Mouse (Mus musculus) liver, adult (tissue): ENCODE measurements around the gene Ubtd2.

Source experiments
- GATA4 ChIP-seq: IDR thresholded peaks from 2 replicates; pipeline ENCODE4 v1.6.1; 2014; ENCODE audit warnings: mild to moderate bottlenecking, low read length; ENCODE audit not compliant: insufficient replicate concordance

The Ubtd2 gene

DNA sequence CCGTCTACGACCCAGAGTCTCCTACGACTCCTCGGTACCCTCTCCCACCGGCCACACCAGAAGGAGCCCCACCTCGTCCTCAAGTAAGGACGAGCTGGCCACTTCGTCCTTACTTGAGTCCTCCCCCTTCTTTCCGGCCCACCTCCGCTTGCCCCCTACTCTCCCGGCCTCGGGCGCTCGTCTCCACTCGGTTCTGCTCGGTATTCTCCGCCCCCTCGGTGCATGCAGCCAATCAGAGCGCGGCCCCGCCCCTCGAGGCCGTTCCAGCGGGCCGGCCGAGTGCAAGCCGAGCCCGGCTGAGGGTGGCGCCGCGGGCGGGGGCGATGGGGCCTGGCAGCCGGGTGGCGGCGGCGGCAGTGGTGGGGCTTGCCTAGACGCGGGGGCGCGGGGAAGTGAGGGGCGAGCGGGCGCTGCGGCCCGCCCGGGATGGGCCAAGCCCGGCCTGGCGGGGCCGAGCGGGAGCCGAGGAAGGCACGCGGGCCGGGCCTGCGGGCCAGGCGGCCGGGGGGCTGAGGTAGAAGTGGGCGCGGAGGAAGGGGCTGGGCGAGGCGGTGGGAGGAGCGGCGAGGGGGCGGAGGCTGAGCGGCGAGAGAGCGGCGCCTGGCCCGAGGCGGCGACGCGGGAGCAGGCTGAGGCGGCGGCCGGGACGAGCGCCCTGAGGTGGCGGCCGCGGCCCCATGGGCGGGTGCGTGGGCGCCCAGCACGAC, at the start of gene Ubtd2:
Gene Ubtd2 (plus strand): TSS at position 571 of the 707 bp plus-strand sequence.
- TF ChIP-seq GATA4: no peak

DNA sequence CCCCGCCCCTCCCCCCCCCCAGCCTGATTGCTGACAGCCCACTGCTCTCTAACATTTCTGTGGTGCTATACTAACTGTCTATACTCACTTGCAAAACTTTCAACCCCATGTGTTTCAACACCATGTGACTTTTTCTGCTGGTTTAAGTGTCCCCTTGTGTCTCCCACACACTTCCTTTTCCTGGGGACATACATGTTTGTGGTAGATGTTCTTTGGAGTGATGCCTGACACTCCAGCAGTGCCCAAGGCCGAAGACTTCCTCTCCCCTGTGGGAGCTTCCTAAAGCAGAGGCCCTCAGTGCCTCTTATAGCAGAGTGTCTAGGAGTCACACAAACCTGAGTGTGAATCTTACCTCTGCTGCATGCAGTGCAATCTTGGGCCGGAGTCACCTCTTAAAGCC, 47.3 kb upstream of the Ubtd2 start:
- TF ChIP-seq GATA4: no peak

DNA sequence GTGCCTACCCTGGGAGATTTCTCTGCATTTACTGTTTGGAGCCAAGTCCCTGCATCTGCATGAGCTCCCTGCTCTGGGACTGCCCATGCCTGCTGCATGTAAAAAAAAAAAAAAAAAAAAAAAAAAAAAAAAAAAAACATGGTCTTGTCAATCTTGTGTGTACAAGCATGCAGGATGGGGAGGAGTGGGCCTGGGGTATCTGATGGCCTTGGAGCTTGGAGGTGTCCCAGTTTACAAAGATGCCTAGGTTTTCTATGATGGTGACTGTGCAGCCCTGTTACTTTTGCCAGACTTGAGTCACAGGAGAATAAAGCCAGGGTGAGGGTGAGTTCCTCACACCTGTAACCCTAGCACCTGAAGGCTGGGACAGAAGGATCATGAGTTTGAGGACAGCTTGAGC, 46.1 kb upstream of the Ubtd2 start:
- TF ChIP-seq GATA4: no peak

DNA sequence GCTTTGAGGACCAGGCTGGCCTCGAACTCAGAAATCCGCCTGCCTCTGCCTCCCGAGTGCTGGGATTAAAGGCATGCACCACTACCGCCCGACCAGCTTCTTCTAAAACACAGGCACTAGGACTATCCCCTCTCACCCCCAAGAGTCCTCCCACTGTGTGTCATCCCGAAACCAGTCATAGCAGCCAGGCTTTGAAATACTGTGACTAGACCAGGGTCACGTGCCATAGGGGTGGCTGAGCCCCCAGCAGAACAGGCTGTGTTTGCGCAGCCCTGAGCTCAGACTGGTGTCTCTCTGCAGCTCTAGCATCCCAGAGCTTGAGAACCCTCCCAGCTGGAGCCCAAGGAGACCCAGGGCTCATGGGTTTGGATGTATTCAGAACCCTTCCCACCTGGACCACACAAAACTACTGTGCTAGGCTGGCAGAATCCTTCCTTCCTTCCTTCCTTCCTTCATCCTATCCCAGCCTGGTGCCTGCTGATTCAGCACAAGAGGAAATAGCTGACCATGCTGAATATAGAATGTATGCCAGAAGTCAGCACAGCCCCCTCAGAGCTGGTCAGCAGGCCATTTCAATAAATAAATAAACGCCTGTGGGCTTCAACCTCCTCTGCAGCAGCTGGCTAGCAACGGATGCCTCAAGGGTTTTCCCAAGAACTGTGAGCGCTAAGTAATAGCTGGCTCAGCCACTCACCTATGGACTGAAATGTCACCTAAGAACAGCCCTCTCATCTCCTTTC, 45.2 kb upstream of the Ubtd2 start:
- no peak for TF ChIP-seq GATA4

DNA sequence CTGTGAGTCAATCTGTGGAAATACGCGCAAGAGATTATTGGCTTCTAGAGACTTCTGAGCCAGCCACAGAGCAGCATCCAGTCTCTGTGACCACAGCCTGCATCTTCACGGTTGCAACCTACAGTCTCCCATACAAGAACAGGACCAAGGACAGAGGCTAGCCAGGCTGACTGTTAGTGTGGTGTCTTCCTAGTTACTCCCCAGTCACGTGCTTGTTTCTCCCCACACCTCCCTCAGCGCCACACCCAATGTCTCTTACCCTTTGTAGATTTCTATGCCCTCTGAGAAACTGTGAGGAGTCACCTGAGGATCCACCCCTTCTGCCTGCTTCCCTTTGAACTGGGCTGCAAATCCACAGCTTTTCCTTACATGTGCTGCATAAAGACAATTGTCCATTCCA, 35.2 kb upstream of the Ubtd2 start:
- no peak for TF ChIP-seq GATA4

DNA sequence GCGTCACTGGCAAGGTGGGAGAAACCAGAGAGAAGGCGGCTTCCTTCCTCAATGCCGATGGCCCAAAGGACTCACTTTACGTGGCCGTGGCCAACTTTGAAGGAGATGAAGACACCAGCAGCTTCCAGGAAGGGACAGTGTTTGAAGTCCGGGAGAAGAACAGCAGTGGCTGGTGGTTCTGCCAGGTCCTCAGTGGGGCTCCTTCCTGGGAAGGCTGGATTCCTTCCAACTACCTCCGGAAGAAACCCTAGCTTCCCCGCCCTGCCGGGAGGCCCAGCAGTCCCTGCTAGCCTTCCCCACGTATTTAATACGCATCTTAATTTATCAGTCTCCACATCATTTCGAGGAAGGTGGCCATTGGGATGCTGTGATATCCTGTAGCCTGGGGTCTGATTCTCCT, 31.9 kb upstream of the Ubtd2 start:
- no peak for TF ChIP-seq GATA4

DNA sequence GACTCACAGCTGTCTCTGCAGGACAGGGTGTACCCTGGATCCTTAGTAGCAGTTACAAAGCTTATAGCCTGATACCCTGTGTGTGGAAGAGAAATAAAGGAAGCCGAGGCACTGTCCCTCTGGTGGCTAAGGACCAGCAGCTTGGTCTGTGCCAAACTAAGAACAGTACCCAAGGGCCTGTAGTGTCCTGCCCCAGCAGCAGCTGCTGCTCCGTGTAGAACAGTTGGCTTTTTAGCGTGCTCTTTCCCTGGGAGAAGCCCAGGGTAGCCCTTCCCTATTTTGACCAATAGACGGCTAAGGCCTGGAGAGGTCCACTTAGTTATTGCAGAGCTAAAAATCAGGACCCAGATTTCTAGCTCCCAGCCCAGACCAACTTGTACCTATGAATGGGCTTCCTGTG, 30.6 kb upstream of the Ubtd2 start:
- TF ChIP-seq GATA4: no peak

DNA sequence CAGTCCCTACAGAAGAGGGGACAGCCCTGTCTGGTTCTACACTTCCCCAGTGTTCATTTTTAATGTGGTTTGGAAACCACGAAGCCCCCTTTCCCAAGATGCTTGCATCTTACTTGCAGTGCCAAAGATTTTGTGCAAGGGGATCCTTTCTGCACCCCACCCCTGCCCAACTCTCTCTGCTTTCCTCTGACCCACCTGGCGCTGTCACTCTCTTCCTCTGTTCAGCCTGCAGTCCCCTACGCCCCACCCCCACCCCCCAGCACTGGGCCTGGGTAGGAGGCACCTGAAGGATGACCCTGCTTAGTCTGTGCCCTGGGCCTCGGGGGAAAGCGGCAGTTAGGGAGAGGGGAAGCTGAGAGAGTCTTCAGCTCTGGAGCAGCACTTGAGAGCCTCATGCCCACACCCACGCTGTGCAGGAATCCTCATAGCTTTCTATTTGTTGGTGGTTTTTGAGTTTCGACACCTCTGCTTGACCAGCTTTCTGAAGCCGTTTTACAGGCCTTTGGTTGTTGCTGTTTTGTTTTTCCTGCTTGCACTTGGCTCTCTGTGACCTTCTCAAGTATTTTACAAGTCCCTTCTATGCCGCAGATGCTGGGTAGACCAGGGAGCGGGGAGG, 30.0 kb upstream of the Ubtd2 start:
- TF ChIP-seq GATA4: no peak

DNA sequence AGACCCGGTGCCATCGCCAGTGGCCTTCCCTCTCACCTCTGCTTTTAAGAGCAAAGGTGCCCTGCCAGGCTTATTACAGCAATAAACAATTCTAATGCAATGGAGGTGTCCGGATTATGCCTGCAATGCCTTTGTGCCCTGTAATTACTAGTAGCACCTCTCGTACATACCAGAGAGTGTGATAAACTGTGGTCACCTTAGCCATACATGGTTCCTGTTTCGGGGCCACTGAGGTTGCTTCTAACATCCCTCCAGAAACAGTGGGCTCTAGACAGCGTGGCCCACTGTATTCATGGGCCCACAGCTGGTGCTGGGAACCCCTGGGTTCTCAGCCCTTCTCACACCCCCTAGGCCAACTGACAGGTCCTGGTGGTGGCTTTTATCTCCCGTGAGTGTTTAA, 27.6 kb upstream of the Ubtd2 start:
- TF ChIP-seq GATA4: no peak

DNA sequence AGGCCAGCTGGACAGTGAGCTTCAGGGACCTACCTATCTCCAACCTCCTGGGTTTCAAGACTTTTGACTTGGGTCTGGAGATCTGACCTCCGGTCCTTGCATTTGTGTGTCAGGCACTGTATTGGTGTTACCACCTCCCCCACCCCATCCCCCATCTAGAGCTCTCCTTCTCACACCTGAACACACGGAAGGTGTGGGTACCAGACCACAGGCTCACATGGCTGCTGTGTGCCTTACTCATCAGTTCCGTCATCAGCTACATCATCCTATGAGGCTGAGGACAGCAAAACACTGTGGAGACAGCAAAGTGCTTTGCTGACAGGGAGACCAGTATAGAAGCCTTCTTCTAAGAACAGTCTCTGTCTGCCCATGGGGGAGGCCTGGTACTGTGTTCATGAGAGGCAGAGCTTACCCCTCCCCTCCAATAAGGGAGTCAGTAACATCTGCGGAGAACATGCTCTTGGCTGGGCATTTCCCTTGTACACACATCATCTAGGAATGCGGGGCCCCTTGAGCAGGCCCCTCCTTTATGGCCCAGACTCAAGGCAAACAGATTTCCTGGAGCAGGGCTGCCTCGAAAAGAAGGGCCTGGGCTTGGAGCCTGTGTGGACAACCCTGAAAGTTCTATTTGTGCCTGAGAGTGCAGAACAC, 19.6 kb upstream of the Ubtd2 start:
- no peak for TF ChIP-seq GATA4

DNA sequence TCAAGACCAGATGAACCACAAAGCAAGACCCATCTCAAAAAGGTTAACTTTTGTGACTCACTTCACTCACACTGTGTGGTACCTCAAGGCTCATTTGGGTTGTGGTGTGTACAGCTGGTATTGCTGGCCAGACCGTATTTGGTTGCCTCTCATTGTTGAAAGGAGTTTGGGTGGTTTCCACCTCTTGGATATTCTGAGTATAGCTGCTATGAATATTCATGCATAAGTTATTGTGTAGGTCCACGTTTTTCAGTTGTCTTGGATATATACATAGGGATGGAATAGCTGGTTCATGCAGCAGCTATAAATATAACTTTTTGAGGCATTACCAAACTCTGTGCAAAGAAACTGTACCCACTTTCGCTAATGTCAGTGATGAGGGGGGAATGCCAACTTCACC, 12.6 kb upstream of the Ubtd2 start:
- TF ChIP-seq GATA4: no peak

DNA sequence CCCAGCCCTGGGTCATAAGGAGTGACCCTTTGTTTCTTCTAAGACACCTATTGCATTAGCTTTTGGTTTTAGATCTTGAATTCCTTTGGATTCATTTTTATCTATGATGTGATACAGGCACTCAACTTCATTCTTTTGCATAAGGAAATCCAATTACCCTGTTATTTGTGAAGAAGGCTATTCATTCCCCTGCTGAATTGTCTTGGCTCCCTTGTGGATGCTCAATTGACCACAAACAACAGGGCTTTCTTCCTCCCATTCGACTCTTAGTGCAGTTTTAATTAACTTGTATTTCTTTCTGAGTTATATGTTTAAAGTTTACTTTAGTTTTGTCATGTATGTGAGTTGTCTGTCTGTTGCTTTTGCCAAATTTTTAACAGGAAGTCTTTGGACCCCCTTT, 10.9 kb upstream of the Ubtd2 start:
- TF ChIP-seq GATA4: no peak

DNA sequence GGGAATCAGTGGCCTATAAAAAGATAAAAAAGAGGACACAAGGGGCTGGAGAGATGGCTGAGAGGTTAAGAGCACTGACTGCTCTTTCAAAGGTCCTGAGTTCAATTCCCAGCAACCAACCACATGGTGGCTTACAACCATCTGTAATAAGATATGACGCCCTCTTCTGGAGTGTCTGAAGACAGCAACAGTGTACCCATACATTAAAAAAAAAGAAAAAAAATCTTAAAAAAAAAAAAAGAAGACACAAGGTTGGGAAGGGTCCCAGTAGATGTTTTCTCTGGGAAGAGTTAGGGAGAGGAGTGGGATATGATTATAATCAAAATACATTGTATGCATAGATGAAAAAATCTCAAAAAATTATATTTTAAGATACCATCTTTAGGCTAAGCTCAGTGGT, 10.0 kb upstream of the Ubtd2 start:
- no peak for TF ChIP-seq GATA4

DNA sequence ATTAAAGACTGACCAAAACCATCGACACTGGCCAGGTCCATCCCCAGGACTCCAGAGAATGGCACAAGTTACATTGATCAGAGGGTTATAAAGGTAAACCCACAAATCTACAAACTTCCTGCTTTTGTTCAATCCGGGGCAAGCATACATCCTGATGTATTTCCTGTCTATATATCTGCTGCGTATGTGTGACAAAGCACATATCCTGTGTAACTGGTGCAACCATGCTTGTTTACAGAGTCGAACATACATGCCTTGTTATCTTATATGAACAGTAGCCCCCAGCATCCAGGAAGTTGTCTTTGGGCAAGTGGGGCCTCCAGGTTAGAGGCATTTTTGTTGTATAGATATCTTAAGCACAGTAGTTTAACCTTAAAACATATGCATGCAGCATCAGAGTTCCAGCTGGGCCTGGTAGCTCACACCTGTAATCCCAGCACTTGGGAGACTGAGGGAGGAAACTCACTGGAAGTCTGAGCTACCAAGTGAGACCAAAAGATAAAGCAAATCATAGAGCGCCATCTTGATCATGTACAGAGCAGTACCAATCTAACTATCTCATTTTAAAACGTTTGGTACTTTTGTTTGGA, 9.4 kb upstream of the Ubtd2 start:
- TF ChIP-seq GATA4: no peak

DNA sequence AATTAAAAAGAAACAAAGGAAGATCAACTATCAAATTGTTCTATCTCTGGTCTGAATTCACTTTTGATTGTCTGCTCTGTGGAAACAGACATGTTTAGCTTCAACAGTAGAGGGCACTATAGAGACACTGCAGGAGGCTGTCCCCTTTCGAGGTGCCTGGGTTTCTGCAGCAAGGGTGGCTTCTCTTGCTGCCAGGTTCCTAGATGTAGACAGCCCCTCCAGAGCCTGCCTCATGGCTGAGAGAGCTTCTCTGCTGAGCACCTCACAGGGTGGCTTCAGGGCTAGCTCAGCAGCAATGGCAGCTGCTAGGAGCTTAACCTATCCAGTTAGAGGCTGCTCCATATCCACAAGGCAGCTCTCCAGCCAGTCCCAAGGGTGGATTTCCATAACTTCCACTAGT, 5.0 kb upstream of the Ubtd2 start:
- TF ChIP-seq GATA4: no peak

DNA sequence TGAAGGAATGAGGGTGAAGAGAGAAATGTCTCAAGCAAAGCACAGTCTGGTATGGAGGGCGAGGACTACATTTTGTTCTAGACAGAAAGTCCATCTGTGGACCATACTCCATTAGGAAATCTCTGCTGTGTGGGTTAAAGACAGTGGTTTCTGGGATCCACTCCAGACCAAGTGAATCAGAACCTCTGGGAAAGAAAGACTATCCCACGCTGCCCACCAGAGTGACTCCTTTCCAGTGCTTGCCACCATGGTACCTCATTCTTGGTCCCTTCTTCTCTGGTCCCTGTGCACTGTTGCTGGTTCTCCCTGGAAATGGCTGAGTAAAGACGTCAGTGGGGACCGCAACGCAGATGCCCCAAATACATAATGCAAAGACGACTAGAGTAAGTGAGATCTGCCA, 3.9 kb upstream of the Ubtd2 start:
- no peak for TF ChIP-seq GATA4

DNA sequence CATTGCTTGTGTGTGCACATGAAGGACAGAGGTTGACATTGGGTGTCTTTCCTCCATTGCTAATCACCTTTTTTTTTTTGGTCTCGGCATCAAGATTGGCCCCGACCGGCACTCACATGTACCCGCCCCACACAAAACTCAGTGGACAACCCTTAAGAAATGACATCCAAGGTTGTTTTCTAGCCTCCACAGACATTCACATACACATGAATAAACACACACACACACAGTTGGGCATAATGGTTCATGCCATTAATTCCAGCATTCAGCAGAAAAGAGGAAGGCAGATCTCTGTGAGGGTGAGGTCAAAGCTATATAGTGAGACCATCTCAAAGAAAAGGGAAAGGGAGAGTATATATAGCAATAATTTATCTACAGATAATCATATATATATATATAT, 2.4 kb upstream of the Ubtd2 start:
- no peak for TF ChIP-seq GATA4
